Mouse (Mus musculus): ENCODE data around the gene Fbxo42.

Fbxo42 gene

GRCm38 (mm10) chr4:141251071-141251470 is 103.4 kb downstream of the Fbxo42 start:
- no peak for DNase-seq (ENCODE audit: low spot score)

DNA sequence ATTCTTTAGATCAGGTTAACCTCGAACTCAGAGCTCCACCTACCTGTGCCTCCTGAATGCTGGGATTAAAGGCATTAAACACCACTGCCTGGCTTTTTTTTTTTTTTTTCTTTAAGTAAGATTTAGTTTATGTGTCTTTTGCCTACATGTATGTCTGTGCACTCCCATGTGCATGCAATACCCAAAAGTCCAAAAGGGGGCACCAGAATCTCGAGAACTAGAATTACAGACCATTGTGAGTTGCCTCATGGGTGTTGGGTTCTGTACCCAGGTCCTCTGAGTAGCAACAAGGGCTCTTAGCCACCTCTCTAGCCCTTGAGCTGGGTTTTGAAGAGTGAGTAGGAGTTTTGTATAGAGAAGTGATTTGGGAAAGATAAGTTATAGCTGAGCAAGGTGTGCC is 104.9 kb downstream of the Fbxo42 start:
- DNase-seq (ENCODE audit: low spot score), result no peak
